Mouse (Mus musculus): ENCODE measurements at regions not wholly inside any gene's neighbourhood (a gene's known extent, or its start where the extent isn't known, plus 50 kb on each side); places are given as distances from the start of the nearest gene placed in this dataset.

GRCm38 (mm10) chr3:129131877-129132433, 67.7 kb upstream of the Pitx2 start:
- WGBS, result 67% methylated on average over 6 of the region's 6 CpGs
- Histone ChIP-seq H3K4me3 (replicated peaks) (no peak overlapping the region), H3K9me3 (replicated peaks) (no peaks in the 10 kb centered on the region), H3K27ac (replicated peaks) (no peak overlapping the region), H3K9ac (replicated peaks) (no peak overlapping the region), H3K36me3 (no peaks in the 10 kb centered on the region), H3K4me1 (no peaks in the 10 kb centered on the region), H3K27me3 (replicated peaks) (no peaks in the 10 kb centered on the region), H3K4me2 (no peak overlapping the region)
- ATAC-seq (ENCODE audit: low FRiP score), result no peak

Measured in neural tube, embryonic 15.5 days (tissue).